Mouse (Mus musculus): ENCODE data around the gene Ppfibp2.

Ppfibp2 gene

DNA sequence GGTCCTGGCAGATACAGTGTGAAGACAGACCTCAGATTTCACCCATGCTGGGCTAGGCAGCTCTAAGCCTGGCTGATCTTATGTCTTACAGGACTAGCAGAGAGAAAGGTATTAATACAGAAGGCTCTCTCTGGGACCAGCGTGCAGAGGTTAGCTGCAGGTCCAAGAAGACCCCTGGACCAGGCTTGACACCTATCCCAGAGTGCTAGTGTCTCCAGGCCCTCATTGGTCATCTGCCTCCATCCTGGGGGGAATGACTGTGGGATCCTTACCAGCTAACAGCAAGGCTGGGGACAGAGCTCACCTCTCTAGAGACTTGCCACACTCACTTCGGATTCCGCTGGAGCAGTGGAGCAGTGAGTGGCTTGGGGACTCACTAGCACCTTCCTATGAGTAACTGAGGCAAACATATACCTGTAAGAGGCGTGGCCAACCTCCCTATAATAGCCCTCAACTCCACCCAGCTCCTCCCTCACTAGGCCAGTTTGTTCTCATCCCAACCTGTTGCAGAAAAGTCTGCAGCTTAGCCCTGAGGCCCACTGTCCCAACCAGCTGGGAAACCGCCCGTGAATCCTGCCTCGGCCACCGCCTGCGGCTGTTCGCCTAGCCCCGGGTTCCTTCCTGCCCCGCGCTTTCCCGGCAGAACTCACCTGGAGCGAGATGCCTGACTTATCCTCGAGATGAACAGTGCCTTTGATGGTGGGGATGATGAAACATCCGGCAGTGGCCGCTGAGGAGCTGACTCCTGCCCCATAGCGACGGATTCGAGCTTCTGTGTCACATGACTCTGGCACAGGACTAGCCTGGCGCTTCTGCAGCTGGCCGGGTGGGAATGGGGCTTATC, 162.5 kb downstream of the Ppfibp2 start, which contains the start of gene Cyb5r2:
Cyb5r2 (minus strand) TSS at position 725 of the 844 bp plus-strand sequence.
- DNase-seq = no peak

DNA sequence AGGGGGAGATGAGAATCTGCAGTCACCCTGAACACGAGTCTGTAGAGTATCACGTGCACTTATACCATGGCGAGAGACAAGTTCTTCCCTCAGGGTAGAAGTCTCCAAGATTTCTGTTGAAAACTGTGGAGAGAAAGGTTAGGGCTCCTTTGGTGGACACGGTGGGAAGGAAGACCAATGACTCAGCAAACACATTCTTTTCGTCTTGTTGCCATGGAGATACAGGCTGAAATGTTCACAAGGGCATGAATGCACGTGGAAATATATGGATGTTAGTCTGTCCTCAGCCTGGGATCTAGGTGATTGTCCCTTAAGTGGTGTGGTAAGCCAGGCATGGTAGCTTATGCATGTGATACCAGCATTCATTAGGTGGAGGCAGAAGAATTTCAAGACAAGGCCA, 175.8 kb downstream of the Ppfibp2 start:
- DNase-seq = no peak

GRCm38 (mm10) chr7:107778216-107778615, 183.2 kb downstream of the Ppfibp2 start:
- no peak for DNase-seq

DNA sequence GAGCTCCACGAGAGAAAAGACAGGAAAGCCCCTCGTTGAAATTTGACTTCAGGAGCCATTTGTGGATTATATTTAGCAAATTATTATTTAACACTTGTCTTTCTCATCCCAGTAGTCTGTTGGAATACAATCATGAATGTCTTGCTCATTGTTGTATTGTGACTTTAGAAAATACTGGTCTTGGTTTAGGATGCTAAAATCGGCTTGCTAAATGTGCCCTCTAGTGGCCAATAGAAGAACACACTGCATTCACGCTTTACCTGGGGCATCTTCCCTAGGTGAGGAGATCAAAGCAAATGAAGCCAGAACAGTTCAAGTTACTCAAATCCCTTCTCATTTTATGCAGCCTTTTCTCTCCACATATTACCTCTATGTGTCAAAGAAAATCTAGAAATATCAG, 184.6 kb downstream of the Ppfibp2 start:
- DNase-seq = no peak

DNA sequence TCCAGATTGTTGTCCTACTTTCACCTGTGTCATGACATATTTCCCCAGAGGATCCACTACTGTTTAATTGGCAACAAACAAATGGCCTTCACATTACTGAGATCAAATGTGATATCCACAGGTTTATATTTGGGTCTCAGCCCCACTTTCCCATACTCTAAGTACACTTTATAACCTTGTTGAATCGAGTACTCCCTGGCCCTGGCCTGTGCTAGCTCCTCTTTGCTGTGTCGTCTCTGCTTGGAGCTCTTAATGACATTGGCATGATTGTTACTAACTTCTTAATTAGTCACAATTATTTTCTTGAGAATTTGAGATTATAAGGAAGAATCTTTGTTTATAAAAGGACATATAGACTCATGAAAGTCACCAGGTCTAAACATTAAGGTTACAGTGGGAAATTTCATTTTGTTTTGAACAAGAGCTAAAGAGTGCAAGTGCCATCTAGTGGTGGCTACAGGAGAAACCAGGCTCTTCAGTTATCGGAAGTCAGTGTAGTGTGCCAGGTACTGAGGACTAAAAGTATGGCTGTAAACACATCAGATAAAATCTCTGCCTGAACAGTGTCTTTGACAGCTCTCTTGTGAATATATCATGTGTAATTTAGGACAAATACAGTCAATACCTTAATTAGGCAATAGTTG, 193.1 kb downstream of the Ppfibp2 start:
- DNase-seq = no peak

GRCm38 (mm10) chr7:107796500-107796899, 201.5 kb downstream of the Ppfibp2 start:
- no peak for DNase-seq

All from cerebellum, adult 11-12 months (tissue).